Mouse (Mus musculus): ENCODE data around the gene Trpc1.

- no peak for TF ChIP-seq GATA1 (IDR thresholded peaks at IDR 0.05; ENCODE audit: borderline replicate concordance, low read length)
- no peak for TF ChIP-seq CTCF (IDR thresholded peaks at IDR 0.05; ENCODE audit: low read depth, low read length)
- no peak for TF ChIP-seq POLR2AphosphoS5 (IDR thresholded peaks at IDR 0.05; ENCODE audit: insufficient replicate concordance, low read depth, low read length)
Measured at GRCm38 (mm10) chr9:95744845-95745613, 5.1 kb downstream of the Trpc1 start.
